Mouse (Mus musculus) kidney, postnatal 36 days (tissue): ENCODE measurements around the gene Zdhhc7.
A peak's percentile ranks its signal among the peaks of the same experiment; 100 is the strongest.

Experiments
- DNase-seq, 2 experiments: peaks; one replicate each; pipeline ENCODE4 v3.0.0; 2021 to 2022; ENCODE audit warnings: mixed read lengths in 2 of 2

The Zdhhc7 gene

DNA sequence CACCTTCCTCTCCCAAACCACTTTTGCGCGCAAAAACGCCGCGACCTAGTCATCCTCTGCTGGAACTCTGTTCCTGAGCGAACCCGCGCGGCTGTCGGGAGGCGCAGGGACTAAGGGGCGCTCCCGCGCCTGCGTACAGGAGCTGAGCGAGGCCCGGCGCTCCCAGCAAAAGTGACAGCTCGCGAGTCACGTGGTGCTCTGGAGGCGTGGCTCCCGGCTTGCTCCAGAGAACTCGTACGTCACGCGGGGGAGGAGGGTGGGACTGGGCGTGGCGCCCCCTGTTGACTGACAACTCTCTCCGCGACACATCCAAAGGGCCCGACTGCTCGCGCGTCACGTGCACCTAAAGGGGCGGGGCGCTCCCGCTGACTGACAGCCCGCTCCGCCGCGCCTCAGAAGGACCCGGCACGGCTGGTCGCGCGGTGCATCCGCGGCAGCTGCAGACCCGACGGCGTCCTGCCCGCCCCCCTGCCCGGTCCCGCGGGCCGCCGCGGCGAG lies 12.5 kb upstream of the Zdhhc7 start, which contains the start of gene 6430548M08Rik:
Gene 6430548M08Rik (plus strand): TSS at position 395 of the 498 bp plus-strand sequence.
- peak; percentile 100 for DNase-seq

DNA sequence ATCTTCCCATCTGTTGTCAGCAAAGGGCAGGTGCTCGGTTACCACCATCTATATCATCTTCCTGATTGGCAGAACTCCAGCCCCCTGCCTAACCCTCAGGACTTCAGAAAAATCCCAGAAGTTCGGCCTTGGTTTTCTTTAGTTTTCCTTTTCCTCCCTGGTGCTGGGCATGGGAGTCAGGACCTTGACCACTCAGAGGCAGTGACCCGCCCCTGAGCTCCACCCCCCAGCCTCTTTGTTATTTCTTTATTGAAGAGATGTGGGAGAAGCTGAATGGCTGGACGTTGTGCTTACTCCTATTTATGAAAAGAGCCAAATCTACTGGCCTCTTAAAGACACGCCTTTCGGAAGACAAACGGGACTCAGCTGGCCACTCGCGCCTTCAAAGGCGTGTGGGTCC lies 12.0 kb upstream of the Zdhhc7 start:
- peak; percentile 77 to 80 for DNase-seq

DNA sequence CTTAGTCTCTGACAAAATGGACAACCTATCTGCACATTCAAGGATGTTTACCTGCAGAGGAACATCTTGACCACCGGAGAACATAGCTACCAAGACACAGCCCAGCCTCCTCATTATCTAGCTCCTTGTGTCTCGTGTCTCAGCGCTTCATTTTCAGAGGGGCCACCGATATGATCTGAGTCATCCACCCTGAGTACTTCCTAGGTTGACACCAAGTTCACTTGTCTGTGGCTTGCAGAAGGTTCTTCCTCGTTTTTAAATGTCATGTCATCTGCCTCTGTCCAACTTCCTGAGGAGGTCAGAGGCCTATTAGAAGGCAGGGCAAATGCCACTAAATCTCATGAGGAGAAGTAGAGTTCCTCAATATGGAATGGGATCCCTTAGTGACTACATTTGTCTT lies 11.3 kb upstream of the Zdhhc7 start:
- no peak for DNase-seq

DNA sequence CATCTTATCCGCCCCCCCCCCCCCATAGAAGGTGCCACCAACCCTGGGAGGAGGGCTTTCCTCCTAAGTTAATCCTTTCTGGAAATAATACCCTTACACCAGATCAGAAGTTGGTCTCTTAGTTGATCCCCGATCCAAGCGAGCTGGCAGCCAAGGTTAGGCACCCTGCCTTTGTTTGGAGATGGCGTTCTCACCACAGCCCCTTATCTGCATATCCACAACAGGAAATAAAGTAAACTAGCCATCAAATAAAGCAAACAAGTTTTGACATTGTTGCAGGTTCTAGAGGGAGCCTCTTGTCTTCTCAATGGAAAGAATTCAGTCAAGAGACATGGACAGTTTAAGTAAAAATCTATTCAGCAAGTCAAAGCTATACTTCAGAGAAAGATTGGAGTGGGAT lies 10.1 kb upstream of the Zdhhc7 start:
- DNase-seq, result no peak

- DNase-seq, result no peak
Observed at GRCm38 (mm10) chr8:120110966-120111365, 9.7 kb upstream of the Zdhhc7 start.

- DNase-seq, result no peak
Observed at GRCm38 (mm10) chr8:120109149-120109548, 7.9 kb upstream of the Zdhhc7 start.

GRCm38 (mm10) chr8:120104721-120105272 lies 3.5 kb upstream of the Zdhhc7 start:
- peak; percentile 86 to 92 for DNase-seq

- peak in 1 of 2 experiments; percentile 30 for DNase-seq
Observed at GRCm38 (mm10) chr8:120103916-120104315, 2.6 kb upstream of the Zdhhc7 start.

DNA sequence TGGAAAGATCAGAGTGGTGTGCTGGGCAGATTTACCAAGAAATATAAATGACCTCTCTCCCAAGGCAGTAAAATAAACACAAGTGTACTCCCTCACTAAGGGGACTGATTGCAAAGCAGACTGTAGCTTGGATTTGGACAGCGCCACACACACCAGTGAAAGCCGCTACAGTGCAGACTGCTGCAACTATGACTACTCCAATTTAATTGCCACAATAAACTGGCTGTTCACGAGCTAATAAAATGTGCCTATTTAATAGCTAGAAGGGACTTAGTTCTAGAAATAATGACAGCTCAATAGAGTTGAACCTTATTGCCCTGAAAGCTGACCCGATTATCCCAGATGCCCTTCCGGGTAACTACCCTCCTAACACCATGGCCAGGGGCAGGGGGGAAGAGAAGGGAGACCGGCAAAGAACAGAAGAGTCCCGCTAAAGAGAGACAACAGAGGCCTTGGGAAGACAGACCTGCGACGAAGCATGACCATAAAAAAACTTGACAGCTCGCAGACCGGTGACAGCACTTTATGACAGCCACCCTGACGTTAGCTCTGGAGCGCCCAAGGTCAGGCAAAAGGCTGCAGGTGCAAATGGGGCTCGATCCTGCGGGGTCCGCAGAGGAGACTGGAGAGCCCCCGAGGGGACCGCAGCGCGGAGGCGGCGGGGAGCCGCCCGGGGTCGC lies 754 bp downstream of the Zdhhc7 start:
- DNase-seq, result no peak

- DNase-seq, result peak; percentile 50 to 52
Observed at GRCm38 (mm10) chr8:120096486-120096885, 4.8 kb downstream of the Zdhhc7 start.

- DNase-seq, result no peak
Observed at GRCm38 (mm10) chr8:120094801-120095200, 6.5 kb downstream of the Zdhhc7 start.

DNA sequence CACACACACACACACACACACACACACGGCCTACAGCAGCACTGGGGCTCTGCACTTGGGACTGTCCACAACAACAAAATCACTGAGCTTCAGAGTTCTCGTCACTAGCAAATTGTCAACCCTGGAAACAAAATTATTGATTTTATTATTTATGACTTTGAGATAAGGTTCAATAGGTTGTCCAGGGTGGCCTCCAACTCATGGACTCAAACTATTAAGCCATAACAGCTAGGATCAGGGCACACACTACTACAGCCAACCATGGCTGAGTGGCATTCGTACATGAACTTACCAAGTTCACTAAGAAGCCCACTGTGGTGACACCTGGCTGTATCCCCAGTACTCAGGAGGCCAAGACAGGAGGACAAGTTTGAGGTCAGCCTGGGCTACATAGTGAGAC lies 8.2 kb downstream of the Zdhhc7 start:
- DNase-seq, result no peak

DNA sequence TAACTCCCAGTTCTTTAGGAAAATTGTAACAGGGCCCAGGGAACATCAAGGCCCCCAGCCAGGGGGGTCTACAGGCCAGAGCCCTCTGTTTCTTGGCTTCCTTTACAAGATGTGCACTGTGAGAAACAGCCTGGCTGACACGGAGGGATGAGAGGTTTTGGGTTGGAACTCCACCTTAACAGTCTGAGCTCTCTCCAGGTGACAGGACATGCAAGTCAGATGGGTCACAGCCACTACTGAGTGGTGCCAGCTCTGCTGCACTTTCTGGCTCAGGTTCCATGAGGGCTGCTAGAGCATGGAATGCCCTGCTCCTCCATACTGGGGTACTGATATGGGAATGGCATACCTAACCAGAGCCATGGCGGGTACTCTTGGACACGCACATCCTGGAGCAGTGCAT lies 10.2 kb downstream of the Zdhhc7 start:
- DNase-seq, result no peak

DNA sequence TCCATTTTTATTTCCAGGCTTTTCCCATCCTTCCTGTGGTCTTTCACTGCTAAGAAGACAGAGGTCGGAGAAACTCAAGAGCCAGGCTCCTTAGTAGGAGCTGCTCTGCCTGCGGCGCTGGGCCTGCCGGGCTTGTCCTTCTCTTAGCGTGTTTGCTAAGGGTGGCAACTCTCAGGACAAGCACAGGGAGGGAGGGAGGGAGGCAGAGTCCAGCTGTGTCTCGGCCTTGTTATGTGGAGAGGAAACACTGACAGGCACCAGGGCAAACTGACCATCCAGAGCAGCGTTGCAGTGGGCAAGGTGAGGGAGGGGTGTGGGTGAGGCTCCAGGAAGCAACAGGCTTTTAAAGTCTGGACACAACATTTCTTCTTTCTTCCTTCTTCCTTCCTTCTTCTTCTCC lies 11.8 kb downstream of the Zdhhc7 start:
- DNase-seq, result no peak

GRCm38 (mm10) chr8:120084783-120085182 lies 16.5 kb downstream of the Zdhhc7 start:
- DNase-seq, result no peak

- DNase-seq, result no peak
Observed at GRCm38 (mm10) chr8:120083261-120083660, 18.0 kb downstream of the Zdhhc7 start.

- no peak for DNase-seq
Observed at GRCm38 (mm10) chr8:120079361-120079760, 21.9 kb downstream of the Zdhhc7 start.

- peak; percentile 81 to 96 for DNase-seq
Observed at GRCm38 (mm10) chr8:120078080-120078479, 23.2 kb downstream of the Zdhhc7 start.

- no peak for DNase-seq
Observed at GRCm38 (mm10) chr8:120075347-120075746, 25.9 kb downstream of the Zdhhc7 start.

GRCm38 (mm10) chr8:120074516-120074915 lies 26.8 kb downstream of the Zdhhc7 start:
- DNase-seq, result peak; percentile 65 to 68

DNA sequence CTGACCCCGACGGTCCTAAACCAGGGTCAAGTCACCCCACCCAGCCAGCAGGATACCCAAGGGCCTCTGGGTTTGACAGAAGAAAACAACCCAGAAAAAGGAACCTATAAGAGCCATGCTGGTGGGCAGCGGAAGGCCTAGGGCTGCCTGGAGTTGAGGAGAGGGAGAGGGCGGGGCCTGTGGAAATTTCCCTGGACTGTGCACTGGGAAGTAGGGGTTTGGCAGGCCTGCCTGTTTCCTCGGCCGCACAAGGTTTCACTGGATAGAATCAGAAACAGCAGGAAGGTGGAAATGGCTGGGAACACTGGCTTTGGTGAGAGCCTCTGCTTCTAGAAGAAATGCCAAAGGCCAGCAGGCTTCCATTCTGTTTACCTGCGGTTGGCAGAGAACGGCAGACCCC lies 28.5 kb downstream of the Zdhhc7 start:
- peak; percentile 53 to 68 for DNase-seq

- peak in 1 of 2 experiments; percentile 19 for DNase-seq
Observed at GRCm38 (mm10) chr8:120072259-120072658, 29.0 kb downstream of the Zdhhc7 start.

DNA sequence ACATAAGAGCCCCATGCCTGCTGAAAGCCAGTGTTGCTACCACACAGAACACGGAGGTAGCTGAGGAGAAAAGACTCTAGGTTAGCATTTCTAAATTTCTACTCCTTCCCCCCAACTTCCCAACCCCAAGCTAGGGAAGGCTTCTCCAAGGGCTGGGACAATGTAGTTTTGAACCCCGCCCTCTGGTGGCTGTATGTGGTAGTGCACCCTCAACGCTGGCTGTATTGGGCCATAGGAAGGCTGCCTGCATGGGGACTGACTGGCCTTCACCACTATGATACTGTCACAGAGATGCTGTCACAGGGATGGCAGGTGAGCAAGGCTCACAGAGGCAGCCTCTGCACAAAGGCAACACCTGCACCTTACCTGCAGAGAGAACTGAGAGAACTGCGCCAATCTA lies 29.6 kb downstream of the Zdhhc7 start:
- peak; percentile 86 to 92 for DNase-seq

DNA sequence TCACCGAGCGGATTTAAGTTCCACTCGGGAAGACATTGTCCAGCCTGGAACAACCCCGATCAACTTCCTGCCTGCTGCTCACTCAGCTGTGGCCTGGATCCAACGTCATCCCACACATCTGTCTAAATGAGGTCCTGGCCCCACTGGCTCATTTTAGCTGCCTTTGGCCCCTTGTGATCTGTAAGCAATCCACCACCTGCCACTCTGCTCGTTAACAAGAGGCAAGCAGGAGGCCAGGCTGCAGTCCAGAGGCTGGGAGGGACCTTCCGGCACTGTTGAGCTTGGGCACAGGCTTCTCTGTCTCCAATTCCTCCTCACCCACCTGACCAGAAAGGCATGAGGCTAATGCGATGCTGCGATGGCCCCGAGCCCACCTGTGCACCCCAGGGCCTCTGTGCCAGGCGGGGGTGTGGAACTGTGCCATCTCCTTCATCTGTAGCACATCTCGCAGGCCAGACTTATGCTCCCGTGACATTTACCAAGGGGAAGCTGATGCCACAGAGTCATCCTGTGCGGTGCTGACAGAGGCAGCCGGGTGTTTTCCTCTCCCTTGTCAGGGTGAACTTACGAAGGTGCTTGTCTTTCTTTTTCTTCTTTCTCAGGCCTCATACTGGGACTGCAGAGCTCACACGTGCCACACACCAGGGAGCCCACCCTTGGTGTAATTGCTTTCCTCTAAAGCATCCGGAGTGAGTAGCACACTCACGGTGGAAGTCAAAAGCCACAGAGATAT lies 33.2 kb downstream of the Zdhhc7 start:
- peak; percentile 83 to 89 for DNase-seq
